Mouse (Mus musculus): Measurements from ENCODE around the gene Rac2. TPM values are rescaled to one million over a fixed set of nuclear protein-coding genes. Genes with fewer than 3 reads are reported as not detected.

Gene Rac2
- polyA plus RNA-seq, 1 experiment: 187 TPM

DNA sequence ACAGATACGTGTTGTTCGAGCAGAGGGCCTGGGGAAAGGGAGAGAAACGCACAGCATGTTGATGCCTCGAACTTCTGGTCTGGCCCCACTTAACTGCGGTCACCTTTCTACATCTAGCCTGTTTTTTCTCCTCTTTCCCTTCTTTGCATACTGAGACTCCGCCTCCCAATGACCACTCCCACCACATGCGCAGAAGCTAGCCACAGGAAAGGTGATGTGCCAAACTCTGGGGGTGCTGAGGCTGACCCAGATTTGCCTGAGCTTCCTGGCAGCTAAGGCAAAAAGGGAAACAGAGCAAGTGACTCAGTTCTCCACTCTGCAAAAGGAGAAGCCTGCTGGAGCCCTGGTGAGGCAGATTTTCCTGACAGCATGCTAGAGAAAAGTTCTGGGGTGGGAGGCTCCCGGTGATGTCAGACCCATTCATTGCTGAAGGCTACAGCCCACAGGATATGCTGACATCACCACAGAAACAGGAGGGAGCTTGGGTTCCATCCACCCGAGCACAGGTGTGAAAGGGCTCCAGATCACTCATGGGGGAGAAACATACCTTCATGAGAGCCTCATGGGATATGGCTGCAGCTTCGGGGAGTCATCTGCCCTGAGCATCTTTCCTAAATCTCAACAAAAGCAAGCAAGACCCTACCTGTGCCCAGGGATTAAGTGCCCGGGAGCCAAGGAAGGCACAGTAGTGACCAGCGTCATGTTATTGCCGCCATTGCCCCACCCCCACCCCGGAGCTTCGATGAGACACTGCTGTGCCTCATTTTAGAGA lies 19.3 kb upstream of the Rac2 start:
- Histone ChIP-seq H3K4me3 (replicated peaks; ENCODE audit: extremely low read depth, low read depth, low read length) (no peak overlapping the region), H3K4me1 (ENCODE audit: control insufficient read depth, insufficient read depth, low read length) (peaks cover under 1% of the 10 kb centered on the region; the same call in 1 of the 2 replicates)
- no peak for TF ChIP-seq POLR2A (IDR thresholded peaks at IDR 0.05; ENCODE audit: borderline replicate concordance, extremely low read depth, low read depth, low read length)
- TF ChIP-seq CTCF (IDR thresholded peaks at IDR 0.05; ENCODE audit: insufficient read depth, low read length): no peak
- DNase-seq: no peak
- WGBS: 51% methylated on average over 15 of the region's 15 CpGs

DNA sequence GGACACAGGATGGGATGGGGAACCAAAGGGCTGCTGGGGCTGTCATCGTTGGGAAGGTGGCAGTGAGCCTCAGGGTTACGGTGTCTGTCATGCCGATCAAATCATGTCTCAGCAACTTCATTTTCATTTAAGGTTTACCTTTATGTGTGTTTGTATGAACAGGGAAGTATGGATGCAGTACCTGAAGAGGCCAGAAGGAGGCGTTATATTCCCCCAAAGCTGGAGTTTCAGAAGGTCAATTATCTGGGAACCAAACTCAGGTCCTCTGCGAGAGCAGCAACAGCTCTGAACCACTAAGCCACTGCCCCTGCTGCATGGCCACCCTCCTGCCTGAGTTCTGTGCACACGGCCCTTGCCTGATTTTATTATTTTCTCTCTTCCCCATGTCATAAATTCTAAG lies 18.2 kb upstream of the Rac2 start:
- DNase-seq: no peak
- 78% methylated on average over 6 of the region's 6 CpGs for WGBS
- H3K4me3 ChIP-seq (replicated peaks; ENCODE audit: extremely low read depth, low read depth, low read length): no peak overlapping the region
- H3K4me1 ChIP-seq (ENCODE audit: control insufficient read depth, insufficient read depth, low read length): no peaks in the 10 kb centered on the region
- TF ChIP-seq POLR2A (IDR thresholded peaks at IDR 0.05; ENCODE audit: borderline replicate concordance, extremely low read depth, low read depth, low read length) (no peak), CTCF (IDR thresholded peaks at IDR 0.05; ENCODE audit: insufficient read depth, low read length) (no peak)

DNA sequence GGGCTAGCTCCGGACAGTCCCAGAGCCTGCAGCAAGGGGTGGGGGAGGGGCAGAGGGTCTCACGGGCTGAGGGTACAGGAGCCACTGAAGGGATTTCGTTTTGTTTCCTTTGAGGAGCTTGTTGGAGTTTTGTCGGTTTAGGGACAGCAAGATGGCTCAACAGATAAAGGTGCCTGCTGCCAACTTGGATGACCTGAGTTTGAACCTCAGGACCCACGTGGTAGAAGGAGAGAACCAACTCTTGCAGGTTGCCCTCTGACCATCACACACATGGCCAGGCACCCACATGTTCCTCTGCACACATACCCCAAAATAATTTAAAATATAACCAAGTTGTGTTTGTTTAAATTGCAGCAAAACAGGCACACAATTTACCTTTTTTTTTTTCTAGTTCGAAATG lies 17.4 kb upstream of the Rac2 start:
- WGBS: 63% methylated on average over 6 of the region's 6 CpGs
- TF ChIP-seq CTCF (IDR thresholded peaks at IDR 0.05; ENCODE audit: insufficient read depth, low read length) (no peak), POLR2A (IDR thresholded peaks at IDR 0.05; ENCODE audit: borderline replicate concordance, extremely low read depth, low read depth, low read length) (no peak)
- DNase-seq: no peak
- H3K4me1 ChIP-seq (ENCODE audit: control insufficient read depth, insufficient read depth, low read length): no peaks in the 10 kb centered on the region
- H3K4me3 ChIP-seq (replicated peaks; ENCODE audit: extremely low read depth, low read depth, low read length): no peak overlapping the region

DNA sequence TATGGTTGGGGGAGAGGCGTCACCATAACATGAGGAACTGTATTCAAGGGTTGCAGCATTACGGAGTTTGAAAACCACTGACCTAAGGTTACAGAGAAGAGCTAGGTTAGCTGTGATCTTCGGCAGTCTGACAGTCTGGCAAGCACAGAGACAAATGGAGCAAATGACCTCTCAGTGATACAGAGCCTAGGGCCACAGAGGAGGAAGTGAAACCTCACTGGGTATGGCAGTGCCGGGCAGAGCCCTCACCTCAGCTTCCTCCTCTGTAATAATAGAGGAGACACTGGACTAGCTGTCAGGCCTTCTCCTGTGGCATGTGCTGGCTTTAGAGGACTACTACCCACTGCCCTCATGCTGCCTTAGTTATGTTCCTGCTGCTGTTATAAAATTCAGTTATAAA lies 16.3 kb upstream of the Rac2 start:
- 63% methylated on average over 4 of the region's 4 CpGs for WGBS
- no peaks in the 10 kb centered on the region for H3K4me1 ChIP-seq (ENCODE audit: control insufficient read depth, insufficient read depth, low read length)
- TF ChIP-seq POLR2A (IDR thresholded peaks at IDR 0.05; ENCODE audit: borderline replicate concordance, extremely low read depth, low read depth, low read length): no peak
- no peak for TF ChIP-seq CTCF (IDR thresholded peaks at IDR 0.05; ENCODE audit: insufficient read depth, low read length)
- no peak for DNase-seq
- H3K4me3 ChIP-seq (replicated peaks; ENCODE audit: extremely low read depth, low read depth, low read length): no peak overlapping the region

DNA sequence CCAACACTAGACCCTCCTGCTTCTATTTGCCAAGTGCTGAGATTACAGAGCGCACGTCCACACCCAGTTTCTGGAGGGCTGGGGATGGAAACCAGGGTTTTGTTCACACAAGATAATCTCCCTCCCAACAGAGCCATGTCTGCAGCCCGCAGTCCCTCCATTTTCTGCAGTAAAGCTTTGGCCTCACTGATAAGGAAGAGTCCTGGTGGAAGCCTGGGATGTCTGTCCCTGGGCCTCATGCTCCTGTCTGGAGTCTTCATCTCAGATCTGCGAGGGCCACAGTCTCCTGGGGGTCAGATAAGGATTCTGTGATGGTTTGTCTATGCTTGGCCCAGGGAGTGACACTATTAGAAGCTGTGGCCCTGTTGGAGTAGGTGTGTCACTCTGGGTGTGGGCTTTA lies 15.5 kb upstream of the Rac2 start:
- Histone ChIP-seq H3K4me3 (replicated peaks; ENCODE audit: extremely low read depth, low read depth, low read length) (no peak overlapping the region), H3K4me1 (ENCODE audit: control insufficient read depth, insufficient read depth, low read length) (no peaks in the 10 kb centered on the region)
- 84% methylated on average over 4 of the region's 4 CpGs for WGBS
- DNase-seq: no peak
- TF ChIP-seq POLR2A (IDR thresholded peaks at IDR 0.05; ENCODE audit: borderline replicate concordance, extremely low read depth, low read depth, low read length) (no peak), CTCF (IDR thresholded peaks at IDR 0.05; ENCODE audit: insufficient read depth, low read length) (no peak)

DNA sequence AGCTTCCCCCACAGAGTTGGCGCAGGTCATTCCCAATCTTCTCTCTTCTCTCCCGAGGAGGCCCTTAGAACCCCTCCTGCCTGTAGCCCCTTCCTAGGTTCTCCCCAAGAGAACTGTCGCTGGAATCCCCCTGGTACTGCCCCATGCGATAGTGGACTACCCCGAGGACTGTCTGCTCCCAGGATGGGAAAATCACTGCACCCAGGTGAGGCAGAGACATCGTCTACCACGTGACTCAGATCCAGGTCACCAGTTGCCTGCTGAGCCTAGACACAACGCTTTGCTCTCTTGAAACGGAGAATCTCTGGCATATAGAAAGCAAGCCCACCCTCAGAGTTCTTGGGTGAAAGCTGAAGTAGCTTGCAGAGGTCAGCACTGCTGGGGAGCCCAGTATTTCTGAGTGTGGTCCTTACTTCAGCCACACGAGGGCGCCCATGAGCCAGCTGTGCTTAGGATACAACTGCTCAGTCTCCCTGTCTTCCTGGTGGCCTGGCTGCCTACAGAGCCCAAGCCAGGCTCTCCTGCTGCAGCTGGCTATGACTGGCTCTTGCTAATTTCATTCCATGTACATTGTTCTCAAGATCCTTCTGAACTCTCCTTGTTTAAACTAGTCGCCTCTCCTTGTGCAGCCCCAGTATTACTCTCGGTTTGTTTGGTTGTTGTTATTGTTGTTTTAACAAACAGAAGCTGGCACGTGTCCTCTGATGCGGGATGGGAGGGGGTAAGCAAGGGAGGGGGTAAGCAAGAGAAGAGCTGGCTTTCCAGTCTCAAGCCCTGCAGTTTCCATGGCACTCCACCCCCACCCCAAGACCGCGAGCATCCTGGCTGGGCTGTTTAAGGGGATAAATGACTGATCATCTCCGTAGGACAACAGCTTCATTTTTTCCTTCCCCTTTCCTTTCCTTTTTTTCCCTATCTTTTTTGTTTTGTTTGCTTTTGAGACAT lies 14.7 kb upstream of the Rac2 start:
- peak; percentile 83 for DNase-seq

DNA sequence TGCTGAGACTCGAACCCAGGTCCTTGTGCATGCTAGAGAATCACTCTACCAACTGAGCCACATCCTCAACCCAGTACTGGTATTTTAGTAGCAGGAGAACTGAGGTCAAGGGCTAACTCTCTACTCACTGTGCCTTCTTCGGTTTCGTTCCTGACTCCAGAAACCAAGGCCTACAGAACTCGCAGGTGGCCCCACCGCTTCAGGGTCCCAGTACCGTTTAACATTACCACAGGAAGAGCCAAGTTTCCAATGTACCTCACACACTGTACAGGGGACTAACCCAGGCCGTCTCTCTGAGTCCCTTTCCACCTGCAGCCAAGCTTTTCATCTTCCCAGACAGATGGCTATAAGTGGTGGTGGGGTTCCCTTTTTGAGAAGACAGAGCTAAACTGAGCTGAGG lies 12.8 kb upstream of the Rac2 start:
- Histone ChIP-seq H3K4me1 (ENCODE audit: control insufficient read depth, insufficient read depth, low read length) (no peaks in the 10 kb centered on the region), H3K4me3 (replicated peaks; ENCODE audit: extremely low read depth, low read depth, low read length) (no peak overlapping the region)
- TF ChIP-seq POLR2A (IDR thresholded peaks at IDR 0.05; ENCODE audit: borderline replicate concordance, extremely low read depth, low read depth, low read length): no peak
- TF ChIP-seq CTCF (IDR thresholded peaks at IDR 0.05; ENCODE audit: insufficient read depth, low read length): no peak
- no peak for DNase-seq
- WGBS: 87% methylated on average over 7 of the region's 7 CpGs

More for the DNA sequence above, 14.7 kb upstream of the Rac2 start:
- H3K4me1 ChIP-seq (ENCODE audit: control insufficient read depth, insufficient read depth, low read length): no peaks in the 10 kb centered on the region
- 51% methylated on average over 18 of the region's 18 CpGs for WGBS
- no peak overlapping the region for H3K4me3 ChIP-seq (replicated peaks; ENCODE audit: extremely low read depth, low read depth, low read length)
- TF ChIP-seq CTCF (IDR thresholded peaks at IDR 0.05; ENCODE audit: insufficient read depth, low read length): peak; percentile 91
- no peak for TF ChIP-seq POLR2A (IDR thresholded peaks at IDR 0.05; ENCODE audit: borderline replicate concordance, extremely low read depth, low read depth, low read length)

DNA sequence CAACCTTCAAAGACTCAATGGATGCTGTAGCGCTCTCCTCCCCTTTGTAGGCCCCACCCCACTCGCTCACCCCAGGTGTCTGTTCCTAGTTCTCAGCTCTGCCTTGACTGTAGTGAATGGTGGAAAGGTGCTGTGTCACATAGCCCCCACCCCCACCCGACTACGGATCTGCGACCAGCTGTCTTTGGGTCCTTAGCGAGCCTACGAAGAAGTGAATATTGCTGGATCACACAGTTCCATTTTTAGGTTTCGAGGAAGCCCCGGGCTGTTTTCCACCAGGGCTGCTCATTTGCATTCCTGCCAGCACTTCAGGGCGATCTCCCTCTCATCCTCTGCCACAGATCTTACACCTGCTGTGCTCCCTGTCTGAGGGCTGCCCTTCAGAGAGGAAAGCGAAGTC lies 10.8 kb upstream of the Rac2 start:
- no peak for TF ChIP-seq POLR2A (IDR thresholded peaks at IDR 0.05; ENCODE audit: borderline replicate concordance, extremely low read depth, low read depth, low read length)
- whole genome bisulfite sequencing: 37% methylated on average over 11 of the region's 11 CpGs
- Histone ChIP-seq H3K4me3 (replicated peaks; ENCODE audit: extremely low read depth, low read depth, low read length) (no peak overlapping the region), H3K4me1 (ENCODE audit: control insufficient read depth, insufficient read depth, low read length) (0 out of 2 replicates have a peak, but pooled peaks cover 2% of the 10 kb centered on the region)
- DNase-seq: no peak

DNA sequence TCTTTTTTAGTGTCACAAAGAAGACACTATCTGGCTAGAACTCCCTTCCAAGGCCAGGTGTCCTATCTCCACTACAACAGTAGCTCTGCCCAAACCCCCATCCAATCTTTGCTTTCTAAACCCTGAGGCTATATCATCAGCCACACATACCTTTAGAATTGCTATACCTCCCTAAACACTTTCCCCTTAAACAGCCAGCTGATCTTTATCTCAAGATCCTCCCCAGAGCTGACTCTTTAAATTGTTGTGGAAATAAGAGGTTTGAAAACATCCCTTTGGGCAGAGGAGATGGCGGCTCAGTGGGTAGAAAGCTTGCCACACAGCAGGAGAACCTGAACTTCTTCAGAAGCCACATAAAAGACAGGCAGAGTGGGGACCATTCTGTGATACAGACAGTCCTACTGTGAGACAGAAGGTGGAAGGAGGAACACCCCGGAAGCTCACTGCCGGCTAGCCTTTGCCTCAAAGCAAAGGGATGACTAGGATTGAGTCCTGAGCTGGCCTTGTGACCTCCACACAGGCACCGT lies 3.8 kb upstream of the Rac2 start:
- DNase-seq: no peak
- Histone ChIP-seq H3K4me1 (ENCODE audit: control insufficient read depth, insufficient read depth, low read length) (peaks cover 5% of the 10 kb centered on the region; the same call in 1 of the 2 replicates), H3K4me3 (replicated peaks; ENCODE audit: extremely low read depth, low read depth, low read length) (no peak overlapping the region)
- WGBS: 71% methylated on average over 4 of the region's 4 CpGs
- TF ChIP-seq CTCF (IDR thresholded peaks at IDR 0.05; ENCODE audit: insufficient read depth, low read length) (no peak), POLR2A (IDR thresholded peaks at IDR 0.05; ENCODE audit: borderline replicate concordance, extremely low read depth, low read depth, low read length) (no peak)
